Comparison of ENCODE assay signal across 22 mouse cellular contexts in genomic region chr2:170078041-170078440, GRCm38 (mm10).
DNase-seq lines count a peak whose midpoint lies in the region; ATAC-seq and TF ChIP-seq lines count a peak whose summit lies in the region.
"Had no signal": no experiment of that assay in that cellular context is flagged by ENCODE, and none has a peak within 500 bp of the region (broad histone marks: within the 10 kb centered on the region; RNA-seq: fewer than 3 reads in every experiment).

No protein-coding gene starts in this region.

- DNase-seq in gastrocnemius, adult 2 months = no peak
- DNase-seq in gastrocnemius, postnatal 4 days (ENCODE audit: low spot score in 2 of 2) = no peak
- peak; percentile 71 for DNase-seq in lung, embryonic 14.5 days
- no peak for DNase-seq in lung, adult 2 months
- DNase-seq in natural killer cell, adult 2 months (ENCODE audit: low spot score in 2 of 2) = no peak
- DNase-seq: adrenal gland, adult 8-10 months; cerebellum, adult 11-12 months; cerebellum, adult 8-10 months; cerebellum, postnatal 36 days; gastrocnemius, postnatal 25 days; heart, postnatal 10 days; heart, postnatal 36 days had no signal

- no peak overlapping the region for H3K4me2 ChIP-seq in lung, embryonic 14.5 days
- H3K4me2 ChIP-seq: forebrain, embryonic 13.5 days; heart, embryonic 11.5 days; heart, embryonic 15.5 days; hindbrain, embryonic 13.5 days had no signal

- H3K36me3 ChIP-seq in lung, embryonic 14.5 days (ENCODE audit: insufficient read depth) = no peaks in the 10 kb centered on the region
- H3K36me3 ChIP-seq: forebrain, embryonic 10.5 days; heart, embryonic 15.5 days; hindbrain, embryonic 10.5 days; hindbrain, embryonic 13.5 days had no signal

- no peaks in the 10 kb centered on the region for H3K27me3 ChIP-seq in lung, embryonic 14.5 days (ENCODE audit: insufficient read depth, low read length)
- H3K27me3 ChIP-seq: heart, embryonic 15.5 days; hindbrain, embryonic 13.5 days had no signal

- no peak for TF ChIP-seq POLR2A in lung, adult 2 months (IDR thresholded peaks at IDR 0.05; ENCODE audit: borderline replicate concordance, extremely low read depth, low read depth, low read length)

- TF ChIP-seq CTCF in gastrocnemius, adult 2 months (IDR thresholded peaks at IDR 0.05) = no peak
- no peak for TF ChIP-seq CTCF in lung, embryonic 14.5 days (IDR thresholded peaks at IDR 0.05; ENCODE audit: low read depth)
- no peak for TF ChIP-seq CTCF in lung, adult 2 months (IDR thresholded peaks at IDR 0.05; ENCODE audit: insufficient read depth, low read length)

- no peak for ATAC-seq in lung, embryonic 14.5 days (ENCODE audit: insufficient read depth)
- ATAC-seq in common myeloid progenitor, adult 5-6 weeks (replicated peaks; ENCODE audit: low read depth, poor library complexity, severe bottlenecking) = 0 out of 2 replicates have a peak, but pooled peaks have one; percentile 32
- ATAC-seq: activated CD4-positive, CD25-positive, alpha-beta regulatory T cell, adult 4 months; forebrain, embryonic 13.5 days; forebrain, embryonic 16.5 days; hindbrain, embryonic 16.5 days had no signal

- H3K9ac ChIP-seq in lung, embryonic 14.5 days = no peak overlapping the region
- H3K9ac ChIP-seq: forebrain, embryonic 13.5 days; heart, embryonic 15.5 days; hindbrain, embryonic 13.5 days had no signal

- H3K4me1 ChIP-seq in lung, embryonic 14.5 days (ENCODE audit: insufficient read depth) = peaks cover 9% of the 10 kb centered on the region
- no peaks in the 10 kb centered on the region for H3K4me1 ChIP-seq in lung, adult 2 months (ENCODE audit: control insufficient read depth, insufficient read depth, low read length)
- H3K4me1 ChIP-seq: heart, embryonic 15.5 days had no signal

- no peak overlapping the region for H3K4me3 ChIP-seq in gastrocnemius, adult 2 months
- H3K4me3 ChIP-seq in lung, embryonic 14.5 days (ENCODE audit: low read depth, low read length) = no peak overlapping the region
- no peak overlapping the region for H3K4me3 ChIP-seq in lung, adult 2 months (replicated peaks; ENCODE audit: extremely low read depth, low read depth, low read length)
- H3K4me3 ChIP-seq: forebrain, embryonic 10.5 days; forebrain, embryonic 13.5 days; heart, embryonic 15.5 days; hindbrain, embryonic 10.5 days; hindbrain, embryonic 13.5 days had no signal

- H3K9me3 ChIP-seq in lung, embryonic 14.5 days (ENCODE audit: low read depth, low read length) = no peaks in the 10 kb centered on the region
- H3K9me3 ChIP-seq: forebrain, embryonic 10.5 days; forebrain, embryonic 13.5 days; heart, embryonic 15.5 days; hindbrain, embryonic 10.5 days; hindbrain, embryonic 13.5 days had no signal

- H3K27ac ChIP-seq in gastrocnemius, adult 2 months = 0 out of 2 replicates have a peak overlapping the region, but pooled peaks have one; percentile 8
- no peak overlapping the region for H3K27ac ChIP-seq in lung, embryonic 14.5 days (ENCODE audit: low read depth)
- H3K27ac ChIP-seq: forebrain, embryonic 10.5 days; forebrain, embryonic 13.5 days; heart, embryonic 15.5 days; hindbrain, embryonic 10.5 days; hindbrain, embryonic 13.5 days had no signal

- intact Hi-C loops in gastrocnemius, adult 2 months (cut with DNase I) = no loop called here

- 52% methylated on average over 10 of the region's 10 CpGs for WGBS in lung, embryonic 14.5 days
- 76% methylated on average over 10 of the region's 10 CpGs for WGBS in lung, adult 2 months
